Mouse (Mus musculus): Measurements from ENCODE around the gene 6430550D23Rik. TPM values are rescaled to one million over a fixed set of nuclear protein-coding genes. Genes with fewer than 3 reads are reported as not detected.
"Not testable (repeated sequence)": the region's sequence is repeated elsewhere in the genome, so short reads cannot be mapped to it uniquely, and the experiment has no call there.

6430550D23Rik gene
- polyA plus RNA-seq, 2 experiments = 2.6 to 3.7 TPM

- peak overlapping the region; percentile 62 for H3K4me3 ChIP-seq (replicated peaks; ENCODE audit: low read length)
- DNase-seq (ENCODE audit: low spot score) = no peak
- peak overlapping the region; percentile 85; the same call in 1 of the 2 replicates for H3K27ac ChIP-seq (replicated peaks; ENCODE audit: low read depth, low read length)
- no peaks in the 10 kb centered on the region for H3K9me3 ChIP-seq (ENCODE audit: control insufficient read depth, low read length)
- peak overlapping the region; percentile 57; the same call in 1 of the 2 replicates for H3K9ac ChIP-seq (ENCODE audit: low read depth, low read length, severe bottlenecking)
- no peak for TF ChIP-seq POLR2A (IDR thresholded peaks at IDR 0.05; ENCODE audit: borderline replicate concordance, extremely low read depth, insufficient read depth, insufficient read length)
- no peaks in the 10 kb centered on the region for H3K27me3 ChIP-seq (ENCODE audit: control insufficient read depth, insufficient read depth, low read length)
- peak overlapping the region; percentile 77 for H3K4me2 ChIP-seq (replicated peaks; ENCODE audit: low read depth, low read length, severe bottlenecking)
- ATAC-seq (ENCODE audit: low FRiP score, low read depth) = no peak
- 48% methylated on average over 7 of the region's 7 CpGs for WGBS
- peaks cover 14% of the 10 kb centered on the region for H3K4me1 ChIP-seq (ENCODE audit: control insufficient read depth, insufficient read depth, low read length)
- no peaks in the 10 kb centered on the region for H3K36me3 ChIP-seq (ENCODE audit: control insufficient read depth, insufficient read depth, low read length)
Measured at GRCm38 (mm10) chr2:155928711-155929345, 78.9 kb downstream of the 6430550D23Rik start.

- 93% methylated on average over 6 of the region's 6 CpGs for WGBS
- not testable (repeated sequence) for H3K9ac ChIP-seq (ENCODE audit: low read depth, low read length, severe bottlenecking); H3K27ac ChIP-seq (replicated peaks; ENCODE audit: low read depth, low read length); H3K27me3 ChIP-seq (ENCODE audit: control insufficient read depth, insufficient read depth, low read length); ATAC-seq (ENCODE audit: low FRiP score, low read depth); H3K4me2 ChIP-seq (replicated peaks; ENCODE audit: low read depth, low read length, severe bottlenecking); DNase-seq (ENCODE audit: low spot score); H3K4me3 ChIP-seq (replicated peaks; ENCODE audit: low read length); H3K4me1 ChIP-seq (ENCODE audit: control insufficient read depth, insufficient read depth, low read length); H3K9me3 ChIP-seq (ENCODE audit: control insufficient read depth, low read length)
- peaks cover 10% of the 10 kb centered on the region; the same call in 1 of the 2 replicates for H3K36me3 ChIP-seq (ENCODE audit: control insufficient read depth, insufficient read depth, low read length)
Measured at GRCm38 (mm10) chr2:155925213-155925612, 82.6 kb downstream of the 6430550D23Rik start.

Other genes starting within 250 kb of the 6430550D23Rik start
- gene Mmp24, start 232.6 kb downstream of the 6430550D23Rik start, polyA plus RNA-seq (2012; rRNA removed) = 0.30 and 0.44 TPM in 2 replicates
- 0.04 and 0.07 TPM in 2 replicates for gene Mmp24, start 232.6 kb downstream of the 6430550D23Rik start, polyA plus RNA-seq (2014; fragmentation: Nextera tagmentation; extraction: Ambion mirVana)
- gene BC029722, start 188.6 kb downstream of the 6430550D23Rik start, polyA plus RNA-seq (2012; rRNA removed) = 20.6 and 22.2 TPM in 2 replicates
- gene BC029722, start 188.6 kb downstream of the 6430550D23Rik start, polyA plus RNA-seq (2014; fragmentation: Nextera tagmentation; extraction: Ambion mirVana) = 12.1 and 14.1 TPM in 2 replicates
- gene Eif6, start 181.1 kb downstream of the 6430550D23Rik start, polyA plus RNA-seq (2012; rRNA removed) = 95.8 and 98.7 TPM in 2 replicates
- gene Eif6, start 181.1 kb downstream of the 6430550D23Rik start, polyA plus RNA-seq (2014; fragmentation: Nextera tagmentation; extraction: Ambion mirVana) = 170 and 174 TPM in 2 replicates
- gene Fam83c, start 173.1 kb downstream of the 6430550D23Rik start, polyA plus RNA-seq (2012; rRNA removed) = 1.5 and 2.0 TPM in 2 replicates
- 1.4 and 2.1 TPM in 2 replicates for gene Fam83c, start 173.1 kb downstream of the 6430550D23Rik start, polyA plus RNA-seq (2014; fragmentation: Nextera tagmentation; extraction: Ambion mirVana)
- 32.6 and 42.1 TPM in 2 replicates for gene Uqcc1, start 77.7 kb downstream of the 6430550D23Rik start, polyA plus RNA-seq (2012; rRNA removed)
- gene Uqcc1, start 77.7 kb downstream of the 6430550D23Rik start, polyA plus RNA-seq (2014; fragmentation: Nextera tagmentation; extraction: Ambion mirVana) = 57.2 and 58.5 TPM in 2 replicates
- 0.13 TPM in 1 of 2 replicates, not detected in the other for gene Gm15557, start 67.2 kb downstream of the 6430550D23Rik start, polyA plus RNA-seq (2012; rRNA removed)
- 0.17 and 0.18 TPM in 2 replicates for gene Gm15557, start 67.2 kb downstream of the 6430550D23Rik start, polyA plus RNA-seq (2014; fragmentation: Nextera tagmentation; extraction: Ambion mirVana)
- gene Gdf5, start 62.6 kb downstream of the 6430550D23Rik start, polyA plus RNA-seq (2012; rRNA removed) = 40.9 and 58.7 TPM in 2 replicates
- 64.8 and 87.0 TPM in 2 replicates for gene Gdf5, start 62.6 kb downstream of the 6430550D23Rik start, polyA plus RNA-seq (2014; fragmentation: Nextera tagmentation; extraction: Ambion mirVana)
- gene Cep250, start 51.5 kb downstream of the 6430550D23Rik start, polyA plus RNA-seq (2012; rRNA removed) = 24.5 and 31.3 TPM in 2 replicates
- gene Cep250, start 51.5 kb downstream of the 6430550D23Rik start, polyA plus RNA-seq (2014; fragmentation: Nextera tagmentation; extraction: Ambion mirVana) = 19.4 and 20.1 TPM in 2 replicates
- 261 and 271 TPM in 2 replicates for gene Ergic3, start 68 bp upstream of the 6430550D23Rik start, polyA plus RNA-seq (2012; rRNA removed)
- gene Ergic3, start 68 bp upstream of the 6430550D23Rik start, polyA plus RNA-seq (2014; fragmentation: Nextera tagmentation; extraction: Ambion mirVana) = 264 and 273 TPM in 2 replicates
- gene Fer1l4, start 45.0 kb upstream of the 6430550D23Rik start, polyA plus RNA-seq (2012; rRNA removed) = 0.03 and 0.11 TPM in 2 replicates
- gene Fer1l4, start 45.0 kb upstream of the 6430550D23Rik start, polyA plus RNA-seq (2014; fragmentation: Nextera tagmentation; extraction: Ambion mirVana) = not detected in 2 replicates
- 5.7 and 7.9 TPM in 2 replicates for gene Spag4, start 57.2 kb upstream of the 6430550D23Rik start, polyA plus RNA-seq (2012; rRNA removed)
- 2.1 and 3.0 TPM in 2 replicates for gene Spag4, start 57.2 kb upstream of the 6430550D23Rik start, polyA plus RNA-seq (2014; fragmentation: Nextera tagmentation; extraction: Ambion mirVana)
- 90.7 and 123 TPM in 2 replicates for gene Cpne1, start 104.0 kb upstream of the 6430550D23Rik start, polyA plus RNA-seq (2012; rRNA removed)
- 37.8 and 42.6 TPM in 2 replicates for gene Cpne1, start 104.0 kb upstream of the 6430550D23Rik start, polyA plus RNA-seq (2014; fragmentation: Nextera tagmentation; extraction: Ambion mirVana)
- gene Rbm12, start 104.0 kb upstream of the 6430550D23Rik start, polyA plus RNA-seq (2012; rRNA removed) = 28.5 and 35.0 TPM in 2 replicates
- gene Rbm12, start 104.0 kb upstream of the 6430550D23Rik start, polyA plus RNA-seq (2014; fragmentation: Nextera tagmentation; extraction: Ambion mirVana) = 30.6 and 33.3 TPM in 2 replicates
- 14.4 and 23.3 TPM in 2 replicates for gene Gm28036, start 119.1 kb upstream of the 6430550D23Rik start, polyA plus RNA-seq (2012; rRNA removed)
- gene Gm28036, start 119.1 kb upstream of the 6430550D23Rik start, polyA plus RNA-seq (2014; fragmentation: Nextera tagmentation; extraction: Ambion mirVana) = 10.9 and 12.8 TPM in 2 replicates
- gene Romo1, start 136.1 kb upstream of the 6430550D23Rik start, polyA plus RNA-seq (2012; rRNA removed) = 312 and 331 TPM in 2 replicates
- 406 and 435 TPM in 2 replicates for gene Romo1, start 136.1 kb upstream of the 6430550D23Rik start, polyA plus RNA-seq (2014; fragmentation: Nextera tagmentation; extraction: Ambion mirVana)
- 36.6 and 36.8 TPM in 2 replicates for gene Nfs1, start 136.2 kb upstream of the 6430550D23Rik start, polyA plus RNA-seq (2012; rRNA removed)
- gene Nfs1, start 136.2 kb upstream of the 6430550D23Rik start, polyA plus RNA-seq (2014; fragmentation: Nextera tagmentation; extraction: Ambion mirVana) = 36.6 and 39.0 TPM in 2 replicates
- 251 and 297 TPM in 2 replicates for gene Rbm39, start 172.3 kb upstream of the 6430550D23Rik start, polyA plus RNA-seq (2012; rRNA removed)
- 728 and 775 TPM in 2 replicates for gene Rbm39, start 172.3 kb upstream of the 6430550D23Rik start, polyA plus RNA-seq (2014; fragmentation: Nextera tagmentation; extraction: Ambion mirVana)
- gene Phf20, start 188.5 kb upstream of the 6430550D23Rik start, polyA plus RNA-seq (2012; rRNA removed) = 19.5 and 23.0 TPM in 2 replicates
- 69.0 and 83.9 TPM in 2 replicates for gene Phf20, start 188.5 kb upstream of the 6430550D23Rik start, polyA plus RNA-seq (2014; fragmentation: Nextera tagmentation; extraction: Ambion mirVana)